Mouse (Mus musculus) intestine, embryonic 14.5 days (tissue): ENCODE results near the gene Tbx2. TPM values are rescaled to one million over a fixed set of nuclear protein-coding genes. Genes with fewer than 3 reads are reported as not detected.
A peak's percentile ranks its signal among the peaks of the same experiment; 100 is the strongest.

Experiments
- ATAC-seq: fragments of 200-750 bp; cut with Nextera tagmentation; replicated peaks from 2 replicates; pipeline ENCODE4 v1.8.0; 2017; ENCODE audit warnings: low read depth, moderate number of reproducible peaks, moderate TSS enrichment, moderate library complexity; ENCODE audit not compliant: low FRiP score, low TSS enrichment
- DNase-seq: peaks from one replicate; pipeline ENCODE4 v3.0.0-alpha.2; 2018; ENCODE audit warnings: low spot score
- H3K27ac ChIP-seq: fragments of 300-500 bp; sonication (generic); 2 replicates; pipeline ENCODE4 v1.5.1; 2014; ENCODE audit warnings: low read depth, mild to moderate bottlenecking, control low read depth
- H3K27me3 ChIP-seq: fragments of 300-500 bp; sonication (generic); replicated peaks from 2 replicates; pipeline ENCODE4 v1.6.1; 2014; ENCODE audit warnings: low read length, control low read depth; ENCODE audit not compliant: control insufficient read depth, insufficient read depth
- H3K36me3 ChIP-seq: fragments of 300-500 bp; sonication (generic); 2 replicates; pipeline ENCODE4 v1.6.1; 2014; ENCODE audit warnings: low read length, control low read depth; ENCODE audit not compliant: control insufficient read depth, insufficient read depth
- H3K4me1 ChIP-seq: fragments of 300-500 bp; sonication (generic); replicated peaks from 2 replicates; pipeline ENCODE4 v1.6.1; 2014; ENCODE audit warnings: low read length, control low read depth, mixed read lengths; ENCODE audit not compliant: control insufficient read depth, insufficient read depth
- H3K4me2 ChIP-seq: fragments of 300-500 bp; sonication (generic); 2 replicates; pipeline ENCODE4 v1.6.1; 2014; ENCODE audit warnings: low read length
- H3K4me3 ChIP-seq: fragments of 300-500 bp; sonication (generic); 2 replicates; pipeline ENCODE4 v1.5.1; 2014; ENCODE audit warnings: low read depth, low read length, control low read depth, mixed read lengths
- H3K9ac ChIP-seq: fragments of 300-500 bp; sonication (generic); 2 replicates; pipeline ENCODE4 v1.6.1; 2014; ENCODE audit warnings: mild to moderate bottlenecking, low read length
- H3K9me3 ChIP-seq: fragments of 300-500 bp; sonication (generic); 2 replicates; pipeline ENCODE4 v1.6.1; 2016; ENCODE audit warnings: low read length, control low read depth; ENCODE audit not compliant: control insufficient read depth
- WGBS: fragments of 180-500 bp; shearing (Covaris S2); extraction: QIAGEN DNeasy Blood & Tissue Kit; methylation state at CpG from one replicate; pipeline ENCODE4 v1.1.7; 2014; 5-methylcytosine and 5-hydroxymethylcytosine counted together
- polyA plus RNA-seq: library from polyadenylated mRNA; unstranded; fragments of >200 nt; fragmentation: Nextera tagmentation; extraction: Ambion mirVana; gene quantifications from 2 replicates; pipeline ENCODE4 v1.2.1, GENCODE M21; 2014

Gene Tbx2
- polyA plus RNA-seq = 7.2 and 7.7 TPM in 2 replicates

DNA sequence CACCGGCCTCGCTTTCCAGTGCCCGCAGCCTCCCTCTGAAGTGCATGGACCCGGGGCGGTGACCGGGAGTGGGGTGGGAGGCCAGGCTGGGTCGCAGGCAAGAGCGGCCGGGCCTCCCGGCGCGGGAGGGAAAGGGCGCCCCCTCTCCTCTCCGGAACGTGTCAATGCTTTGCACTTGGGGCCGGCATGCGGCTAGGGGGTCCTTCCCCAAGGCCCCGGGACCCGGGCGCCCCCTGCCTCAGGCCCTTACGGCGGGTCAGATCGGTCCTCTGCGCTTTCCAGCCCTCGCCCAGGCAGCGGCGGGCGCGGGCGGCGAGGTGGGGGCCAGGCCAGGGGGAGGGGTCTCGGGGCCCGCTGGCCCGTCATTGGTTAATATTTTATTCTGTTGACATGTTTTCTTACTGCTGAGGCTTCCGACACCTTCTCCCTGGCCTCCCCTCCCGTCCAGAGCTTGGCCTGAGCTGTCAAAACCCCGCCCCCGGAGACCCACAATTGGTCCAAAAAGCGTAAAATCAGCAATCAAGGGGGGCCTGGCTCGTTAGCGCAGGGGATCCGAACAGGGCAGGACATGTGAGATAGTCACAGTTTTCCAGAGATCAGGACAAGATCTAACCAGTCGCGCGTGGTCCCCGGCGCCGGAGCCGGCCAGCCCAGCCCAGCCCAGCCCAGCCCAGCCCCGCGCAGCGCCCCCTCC, at the start of gene Tbx2:
Tbx2 (plus strand) TSS at position 321 of the 694 bp plus-strand sequence.
- Histone ChIP-seq H3K4me2 (peak within 1 kb of the TSS; percentile 84), H3K4me1 (peaks cover 36% of the 10 kb centered on the region), H3K9me3 (no peaks in the 10 kb centered on the region), H3K27me3 (peaks cover 90% of the 10 kb centered on the region), H3K9ac (peak within 1 kb of the TSS; percentile 78), H3K36me3 (no peaks in the 10 kb centered on the region), H3K27ac (peak within 1 kb of the TSS; percentile 88), H3K4me3 (peak within 1 kb of the TSS; percentile 63)
- WGBS = 1% methylated on average over 39 of the region's 52 CpGs
- ATAC-seq (peak; percentile 74), DNase-seq (peak; percentile 88)

DNA sequence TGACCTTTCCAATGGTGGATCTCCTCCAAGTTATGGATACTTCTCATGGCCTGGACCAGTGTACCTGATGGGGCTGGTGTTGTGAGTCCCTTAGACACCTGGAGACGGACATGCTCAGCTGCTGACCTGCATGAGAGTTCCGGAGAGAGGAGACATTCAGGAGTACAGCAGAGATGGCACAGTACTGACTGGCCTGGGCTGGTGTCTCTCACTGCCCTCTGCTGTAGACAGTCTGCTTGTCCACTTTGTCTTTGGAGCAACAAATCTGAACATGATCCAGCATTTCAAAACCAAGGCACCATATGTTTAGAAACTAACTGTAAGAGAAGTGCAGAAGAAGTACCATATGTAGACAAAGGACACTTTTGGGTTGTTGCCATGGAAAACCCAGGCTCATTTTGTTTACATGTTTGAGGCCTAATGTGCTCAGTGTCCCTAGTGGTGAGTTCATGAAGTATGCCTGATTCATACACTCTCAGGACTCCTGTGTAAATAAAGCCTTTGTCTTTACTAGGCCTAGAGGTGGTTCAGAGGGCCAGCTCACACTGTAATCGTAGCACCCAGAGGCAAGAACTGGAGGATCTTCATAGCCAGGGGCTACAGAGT, 46.1 kb upstream of the Tbx2 start:
- H3K9ac ChIP-seq = no peak overlapping the region
- no peaks in the 10 kb centered on the region for H3K9me3 ChIP-seq
- no peak overlapping the region for H3K4me2 ChIP-seq
- no peaks in the 10 kb centered on the region for H3K36me3 ChIP-seq
- no peak overlapping the region for H3K4me3 ChIP-seq
- H3K27me3 ChIP-seq = no peaks in the 10 kb centered on the region
- H3K27ac ChIP-seq = no peak overlapping the region
- ATAC-seq (peak; percentile 47; the same call in 1 of the 2 replicates), DNase-seq (no peak)
- WGBS = 66% methylated on average over 3 of the region's 3 CpGs
- peaks cover 15% of the 10 kb centered on the region; the same call in 1 of the 2 replicates for H3K4me1 ChIP-seq

DNA sequence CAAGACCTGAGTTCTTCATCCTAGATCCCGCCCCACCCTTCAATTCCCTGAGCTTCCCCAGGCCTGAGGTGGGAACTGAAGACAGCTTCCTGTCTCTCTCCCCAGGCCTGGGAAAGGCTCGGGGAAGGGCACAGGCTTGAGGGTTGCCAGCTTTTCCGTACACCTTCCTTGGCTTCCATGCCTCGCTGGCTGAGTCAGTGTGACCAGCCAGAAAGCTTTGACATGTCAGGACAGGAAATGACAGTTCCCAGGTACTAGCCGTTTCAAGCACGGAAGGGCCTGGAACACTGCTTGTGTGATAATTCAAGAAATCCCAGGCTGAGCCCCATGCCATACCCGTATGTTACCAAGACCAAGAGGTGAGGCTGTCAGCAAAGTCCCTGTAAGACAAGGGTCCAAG, 42.6 kb upstream of the Tbx2 start:
- H3K9me3 ChIP-seq = no peaks in the 10 kb centered on the region
- H3K27ac ChIP-seq = no peak overlapping the region
- DNase-seq (no peak), ATAC-seq (no peak)
- H3K4me3 ChIP-seq = no peak overlapping the region
- no peaks in the 10 kb centered on the region for H3K27me3 ChIP-seq
- H3K9ac ChIP-seq = no peak overlapping the region
- H3K4me1 ChIP-seq = peaks cover 15% of the 10 kb centered on the region; the same call in 1 of the 2 replicates
- 67% methylated on average over 7 of the region's 7 CpGs for WGBS
- no peak overlapping the region for H3K4me2 ChIP-seq
- H3K36me3 ChIP-seq = no peaks in the 10 kb centered on the region

DNA sequence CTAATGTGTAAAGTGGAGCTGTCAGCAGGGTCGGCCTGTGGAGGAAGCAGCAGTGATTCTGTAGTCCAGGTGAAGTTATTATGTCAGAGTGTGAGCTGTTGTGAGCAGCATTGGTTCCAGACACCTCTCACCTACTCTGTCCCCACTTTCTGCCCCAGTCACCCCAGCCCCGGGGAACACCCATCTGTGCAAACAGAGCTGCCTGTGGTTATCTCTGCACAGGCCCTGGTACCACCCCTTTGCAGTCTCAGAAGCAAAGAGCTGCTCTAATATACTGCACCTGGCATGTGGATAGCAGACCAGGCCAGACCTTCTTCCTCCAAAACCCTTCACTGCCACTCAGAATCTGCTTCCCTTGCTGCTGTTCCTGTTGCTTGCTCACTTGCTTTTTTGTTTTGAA, 42.1 kb upstream of the Tbx2 start:
- no peak overlapping the region for H3K9ac ChIP-seq
- ATAC-seq (peak; percentile 19; the same call in 1 of the 2 replicates), DNase-seq (no peak)
- no peak overlapping the region for H3K4me2 ChIP-seq
- no peaks in the 10 kb centered on the region for H3K36me3 ChIP-seq
- H3K4me3 ChIP-seq = no peak overlapping the region
- H3K4me1 ChIP-seq = peaks cover 15% of the 10 kb centered on the region; the same call in 1 of the 2 replicates
- H3K27me3 ChIP-seq = no peaks in the 10 kb centered on the region
- no peaks in the 10 kb centered on the region for H3K9me3 ChIP-seq
- 68% methylated on average over 2 of the region's 2 CpGs for WGBS
- no peak overlapping the region for H3K27ac ChIP-seq

DNA sequence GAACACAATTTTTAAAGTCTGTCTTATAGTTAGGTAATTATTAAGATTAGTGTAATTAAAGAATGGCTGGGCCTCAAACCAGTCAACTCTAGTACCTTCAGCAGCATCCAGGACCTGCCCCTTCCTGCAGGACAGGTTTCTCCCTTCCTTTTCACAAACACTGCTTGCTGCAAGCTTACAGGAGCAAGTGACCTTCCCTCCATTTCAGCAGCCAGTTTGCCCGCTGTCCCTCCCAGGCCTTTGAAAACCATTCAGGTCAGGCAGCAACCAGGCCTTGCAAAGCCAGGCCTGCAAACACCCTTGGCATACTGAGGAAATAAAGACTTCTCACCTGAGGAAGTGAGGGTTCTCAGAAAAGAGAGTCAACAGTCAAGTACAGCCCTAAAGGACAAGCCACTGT, 41.1 kb upstream of the Tbx2 start:
- no peak for DNase-seq
- no peak overlapping the region for H3K4me3 ChIP-seq
- ATAC-seq = no peak
- H3K9me3 ChIP-seq = no peaks in the 10 kb centered on the region
- H3K36me3 ChIP-seq = no peaks in the 10 kb centered on the region
- H3K4me1 ChIP-seq = peaks cover 10% of the 10 kb centered on the region; the same call in 1 of the 2 replicates
- WGBS = 56% methylated on average over 1 of the region's 1 CpGs
- no peak overlapping the region for H3K27ac ChIP-seq
- H3K4me2 ChIP-seq = no peak overlapping the region
- H3K9ac ChIP-seq = no peak overlapping the region
- no peaks in the 10 kb centered on the region for H3K27me3 ChIP-seq

DNA sequence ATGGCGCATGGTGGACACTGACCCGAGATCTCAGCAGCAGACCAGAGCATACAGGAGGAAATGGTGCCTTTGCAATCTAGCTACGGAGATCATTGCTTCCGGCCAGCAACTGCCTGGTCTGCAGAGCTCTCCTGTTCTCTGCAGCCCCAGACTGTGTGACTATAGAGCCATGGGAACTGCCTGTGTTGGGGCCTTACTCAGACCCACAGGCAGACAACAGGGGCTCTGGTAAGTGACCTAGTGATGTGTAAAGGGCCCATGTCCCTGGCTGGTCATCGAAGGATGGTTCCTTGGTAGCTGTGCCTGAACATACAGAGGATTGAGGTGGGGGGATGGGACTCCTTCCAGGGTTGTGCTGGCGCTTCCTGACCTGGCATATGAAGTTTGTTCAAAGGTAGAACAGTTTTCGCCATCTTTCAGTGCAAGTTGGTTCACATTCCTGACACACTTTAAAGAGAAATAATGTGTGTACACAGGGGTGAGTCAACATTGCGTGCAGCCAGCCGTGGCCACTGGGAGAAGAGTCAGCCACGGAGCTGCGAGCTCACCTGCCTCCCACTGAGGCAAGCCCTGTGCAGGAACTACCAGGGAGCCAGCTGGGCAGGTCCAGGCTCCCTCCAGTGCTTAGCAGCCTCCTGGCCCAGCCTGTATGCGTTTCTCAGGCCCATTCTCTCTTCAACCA, 39.7 kb upstream of the Tbx2 start:
- Histone ChIP-seq H3K9me3 (no peaks in the 10 kb centered on the region), H3K9ac (no peak overlapping the region), H3K4me1 (0 out of 2 replicates have a peak, but pooled peaks cover 4% of the 10 kb centered on the region), H3K4me3 (no peak overlapping the region), H3K27ac (no peak overlapping the region), H3K27me3 (no peaks in the 10 kb centered on the region), H3K4me2 (no peak overlapping the region), H3K36me3 (no peaks in the 10 kb centered on the region)
- WGBS = 68% methylated on average over 12 of the region's 12 CpGs
- no peak for DNase-seq
- ATAC-seq = 0 out of 2 replicates have a peak, but pooled peaks have one; percentile 20

DNA sequence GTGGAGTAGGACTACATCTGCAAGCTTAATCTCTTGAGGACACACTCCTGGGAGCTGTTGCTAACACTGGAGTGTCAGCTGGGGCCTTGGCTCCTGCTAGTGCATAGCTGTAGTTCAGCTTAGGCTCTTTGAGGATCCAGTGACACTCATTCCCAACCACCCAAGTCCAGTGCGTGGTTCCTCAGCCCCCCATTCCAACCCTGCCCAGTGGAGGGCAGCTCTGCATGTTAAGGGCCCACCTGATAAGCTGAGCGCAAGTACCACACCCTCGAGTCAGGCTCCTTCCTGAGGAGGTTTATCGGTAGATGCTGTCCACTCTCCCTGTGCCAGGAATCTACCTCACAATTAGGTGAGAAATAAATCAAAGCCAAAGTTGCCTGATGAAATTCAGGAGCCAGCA, 32.9 kb upstream of the Tbx2 start:
- 39% methylated on average over 4 of the region's 4 CpGs for WGBS
- 0 out of 2 replicates have a peak, but pooled peaks cover 7% of the 10 kb centered on the region for H3K27me3 ChIP-seq
- H3K9ac ChIP-seq = no peak overlapping the region
- H3K36me3 ChIP-seq = no peaks in the 10 kb centered on the region
- H3K27ac ChIP-seq = no peak overlapping the region
- no peak overlapping the region for H3K4me3 ChIP-seq
- no peaks in the 10 kb centered on the region for H3K9me3 ChIP-seq
- no peak overlapping the region for H3K4me2 ChIP-seq
- no peak for ATAC-seq
- DNase-seq = no peak
- H3K4me1 ChIP-seq = peaks cover 8% of the 10 kb centered on the region; the same call in 1 of the 2 replicates

DNA sequence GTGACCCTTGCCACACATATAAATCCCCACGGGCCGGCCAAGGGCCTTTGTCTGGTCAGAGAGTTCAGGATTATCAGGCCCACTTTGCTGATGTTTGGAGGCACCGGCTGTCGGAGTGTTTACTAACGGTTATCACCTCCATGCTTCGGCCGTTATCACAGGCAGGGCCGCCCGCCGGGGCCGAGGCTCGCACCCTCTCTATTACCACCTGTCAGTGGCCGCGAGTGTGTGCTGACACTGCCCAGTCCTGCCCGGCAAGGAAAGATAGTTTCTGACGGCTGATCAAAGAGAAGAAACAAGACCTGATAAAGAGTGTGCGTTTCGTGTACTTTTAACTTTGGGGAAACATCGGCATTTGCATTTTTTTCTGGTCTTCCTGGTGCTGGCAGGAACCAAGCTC, 32.5 kb upstream of the Tbx2 start:
- 14% methylated on average over 19 of the region's 19 CpGs for WGBS
- Histone ChIP-seq H3K9ac (no peak overlapping the region), H3K27me3 (0 out of 2 replicates have a peak, but pooled peaks cover 7% of the 10 kb centered on the region), H3K36me3 (no peaks in the 10 kb centered on the region), H3K4me3 (no peak overlapping the region), H3K4me1 (peaks cover 8% of the 10 kb centered on the region; the same call in 1 of the 2 replicates), H3K9me3 (no peaks in the 10 kb centered on the region), H3K4me2 (no peak overlapping the region), H3K27ac (no peak overlapping the region)
- DNase-seq (no peak), ATAC-seq (peak; percentile 30; the same call in 1 of the 2 replicates)
